Mouse (Mus musculus): ENCODE measurements around the gene Sp100.
"Not testable (repeated sequence)": the region's sequence is repeated elsewhere in the genome, so short reads cannot be mapped to it uniquely, and the experiment has no call there.

The Sp100 gene

DNA sequence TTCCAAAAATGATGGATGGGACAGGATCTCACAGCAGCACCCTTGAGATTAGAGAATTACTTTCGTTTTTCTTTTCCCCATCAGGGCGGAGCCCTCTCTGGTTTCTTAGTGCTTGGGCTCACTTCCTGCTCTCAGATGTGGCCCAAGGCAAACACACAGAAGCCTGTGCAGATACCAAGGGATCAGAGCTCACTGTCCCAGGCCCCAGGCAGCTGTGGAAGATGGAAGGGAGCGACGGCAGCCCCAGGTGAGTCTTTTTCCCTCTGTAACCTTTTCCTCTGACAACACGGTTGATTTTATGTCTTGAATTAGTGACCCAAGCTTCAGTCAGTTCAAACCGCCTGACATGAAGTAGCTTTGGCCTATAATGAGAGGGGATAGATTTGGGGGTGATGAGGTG, at the start of gene Sp100:
Sp100 (plus strand) TSS at position 108 of the 400 bp plus-strand sequence.
- not testable (repeated sequence) for DNase-seq

DNA sequence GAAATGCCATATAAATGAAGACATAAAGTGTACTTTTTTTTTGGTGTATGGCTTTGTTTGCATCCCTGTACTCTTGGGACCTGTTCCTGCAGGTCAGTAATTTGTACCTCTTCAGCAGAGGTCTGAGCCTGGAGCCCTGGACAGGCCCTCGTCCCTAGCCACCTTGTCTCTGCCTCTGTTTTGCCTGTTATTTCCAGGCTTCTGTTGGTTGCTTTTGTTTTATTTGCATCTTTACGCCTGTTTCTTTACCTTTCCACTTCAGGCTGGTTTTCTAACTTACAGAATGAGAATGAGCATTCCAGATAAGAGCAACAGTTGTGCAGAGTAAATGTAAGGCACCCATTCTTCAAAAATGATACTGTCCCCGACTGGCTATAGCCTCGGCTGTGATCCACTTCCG, 49.7 kb upstream of the Sp100 start, which contains the start of gene Sp140:
Sp140 (plus strand) TSS at position 301 of the 400 bp plus-strand sequence.
- not testable (repeated sequence) for DNase-seq

DNA sequence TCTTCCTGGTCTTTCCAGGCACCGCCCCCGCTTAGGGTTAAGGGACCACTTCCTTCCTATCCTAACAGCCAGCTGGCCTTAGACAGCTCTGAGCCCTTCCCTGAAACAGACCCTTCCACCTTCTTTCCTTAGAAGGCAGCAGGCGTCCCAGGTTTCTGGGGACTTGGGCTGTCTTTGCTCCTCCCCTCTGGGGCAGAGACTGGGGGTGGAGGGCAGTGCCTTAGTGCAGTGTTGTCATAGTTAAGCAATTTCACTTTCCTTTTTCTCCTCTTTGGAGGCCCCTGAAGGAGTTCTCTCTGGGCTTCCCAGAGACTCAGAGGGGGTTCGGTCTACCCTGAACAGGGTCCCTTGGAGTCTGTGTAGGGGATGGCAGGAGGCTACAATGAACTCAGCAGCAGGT, 49.0 kb upstream of the Sp100 start:
- DNase-seq, result not testable (repeated sequence)

DNA sequence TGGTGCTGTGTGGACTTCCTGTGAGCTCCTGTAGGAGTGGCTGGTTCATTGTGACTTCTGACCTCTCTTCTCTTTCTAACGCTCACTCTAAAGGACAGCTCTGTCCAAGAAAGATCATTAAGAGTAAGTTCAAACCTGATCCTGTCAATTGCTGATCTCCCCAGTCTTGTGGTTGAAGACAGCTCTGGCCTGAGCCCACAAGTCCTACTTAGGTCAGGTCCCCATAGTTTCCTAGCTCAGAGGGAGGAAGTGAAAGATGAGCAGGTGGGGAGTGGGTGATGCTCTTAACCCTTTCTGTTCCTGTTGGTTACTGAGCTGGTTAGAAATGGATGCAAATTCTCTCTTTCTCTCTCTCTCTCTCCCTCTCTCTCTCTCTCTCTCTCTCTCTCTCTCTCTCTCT, 45.4 kb upstream of the Sp100 start:
- DNase-seq, result not testable (repeated sequence)

DNA sequence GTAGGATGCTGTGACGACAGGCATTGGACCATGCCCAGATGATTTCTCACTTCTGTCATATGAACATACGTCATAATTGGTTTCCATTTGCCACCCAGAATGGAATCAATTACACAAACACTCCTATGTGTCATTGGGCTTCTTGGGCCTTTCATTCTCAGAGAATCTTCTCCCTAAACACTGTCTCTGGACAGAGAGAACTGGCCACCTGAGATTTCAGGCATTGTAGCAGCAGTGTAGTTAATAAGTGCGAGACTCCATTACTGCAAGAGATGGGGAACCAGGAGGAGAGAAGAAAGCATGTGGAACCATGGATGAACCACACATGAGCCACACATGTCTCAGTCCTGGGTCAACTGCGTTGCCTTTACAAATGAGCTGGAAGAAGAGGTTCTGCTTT, 41.4 kb upstream of the Sp100 start:
- DNase-seq, result not testable (repeated sequence)

DNA sequence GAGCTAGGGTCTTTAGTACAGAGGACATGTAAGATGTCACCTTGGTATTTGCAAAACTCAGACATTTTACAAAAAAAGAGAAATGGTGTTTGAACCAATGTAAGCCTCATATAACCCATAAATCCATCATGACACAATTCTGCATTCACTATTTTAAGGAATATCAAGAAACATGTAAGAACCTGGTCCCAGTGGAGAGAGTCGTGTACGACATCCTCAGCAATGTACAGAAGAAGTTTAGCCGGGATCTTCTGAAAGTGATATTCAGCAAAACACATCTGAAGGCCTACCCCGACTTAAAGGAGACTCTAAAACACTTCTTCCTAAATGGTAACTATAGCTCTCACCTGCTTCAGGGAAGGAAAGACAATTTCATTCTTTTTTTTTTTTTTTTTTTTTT, 39.2 kb upstream of the Sp100 start:
- not testable (repeated sequence) for DNase-seq

DNA sequence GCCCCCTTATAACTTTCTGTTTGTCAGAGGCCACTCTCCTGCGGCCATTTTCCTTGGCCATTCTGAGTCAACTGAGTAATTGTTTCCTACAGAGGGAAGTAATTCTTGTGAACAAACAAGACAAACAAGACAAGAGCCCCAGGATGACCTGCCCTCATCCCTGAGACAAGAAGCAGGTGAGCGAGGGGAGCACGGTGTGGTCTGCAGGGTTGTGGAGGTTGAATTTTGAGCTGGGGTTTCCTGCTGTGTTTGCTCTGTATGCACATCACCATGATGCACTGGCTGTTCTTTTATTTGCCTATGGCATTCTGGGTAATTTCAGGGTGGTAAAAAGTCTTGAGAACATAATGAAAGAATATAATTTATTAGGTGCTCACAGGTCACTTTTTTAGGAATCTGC, 34.7 kb upstream of the Sp100 start:
- not testable (repeated sequence) for DNase-seq

DNA sequence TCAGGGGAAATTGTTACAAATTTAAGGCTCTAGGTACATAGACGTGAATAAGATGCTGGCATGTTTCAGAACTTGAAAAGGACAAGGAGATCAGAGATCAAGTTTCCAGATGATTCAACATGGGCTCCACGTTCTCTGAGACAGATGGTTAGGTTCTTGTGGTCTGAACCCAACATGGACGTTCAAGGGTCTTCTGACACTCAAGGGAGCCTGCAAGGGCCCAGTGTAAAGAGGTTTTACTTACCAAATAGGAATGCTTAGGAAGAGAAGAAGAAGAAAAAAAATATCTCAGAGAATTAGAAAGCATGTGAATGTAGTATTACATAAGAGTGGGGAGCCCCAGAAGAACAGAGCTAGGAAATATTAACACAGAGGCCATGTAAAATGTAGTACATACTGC, 34.0 kb upstream of the Sp100 start:
- not testable (repeated sequence) for DNase-seq

DNA sequence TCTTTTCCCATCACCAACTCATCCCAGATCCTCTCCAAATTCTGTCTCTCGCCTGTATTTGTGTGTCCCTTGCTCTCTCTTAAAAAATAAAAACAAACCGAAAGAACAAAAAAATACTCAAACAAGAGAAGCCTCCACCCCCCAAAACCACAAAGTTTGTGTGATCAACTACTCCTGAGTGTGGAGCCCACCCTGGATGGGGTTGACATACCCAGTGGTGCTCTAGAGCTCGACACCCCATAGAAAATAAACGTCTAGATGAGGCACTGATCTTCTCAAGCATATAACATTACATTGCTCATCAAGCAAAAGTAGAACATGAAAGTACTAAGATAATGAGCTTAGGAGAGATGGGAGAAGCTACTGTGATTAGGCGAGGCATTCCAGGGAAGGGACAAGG, 32.6 kb upstream of the Sp100 start:
- DNase-seq, result not testable (repeated sequence)

DNA sequence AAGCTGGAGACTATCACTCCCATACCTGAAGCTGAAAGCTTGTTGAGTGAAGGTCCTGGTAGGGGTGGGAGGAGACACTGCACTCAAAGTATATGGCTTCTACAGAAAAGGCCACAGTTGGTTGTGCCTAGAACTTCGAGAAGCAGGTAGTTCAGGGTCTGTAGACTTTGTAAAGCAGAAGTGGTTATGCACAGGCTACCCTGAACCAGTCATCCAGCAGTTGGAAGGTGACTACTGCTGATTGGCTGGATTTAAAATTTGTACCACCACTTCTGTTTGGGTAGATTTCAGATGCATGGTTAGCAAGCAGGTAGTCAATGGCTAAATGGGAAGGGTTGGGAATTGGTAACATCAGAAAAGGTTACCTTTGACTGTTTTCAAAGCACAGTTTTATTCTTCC, 31.1 kb upstream of the Sp100 start:
- not testable (repeated sequence) for DNase-seq

DNA sequence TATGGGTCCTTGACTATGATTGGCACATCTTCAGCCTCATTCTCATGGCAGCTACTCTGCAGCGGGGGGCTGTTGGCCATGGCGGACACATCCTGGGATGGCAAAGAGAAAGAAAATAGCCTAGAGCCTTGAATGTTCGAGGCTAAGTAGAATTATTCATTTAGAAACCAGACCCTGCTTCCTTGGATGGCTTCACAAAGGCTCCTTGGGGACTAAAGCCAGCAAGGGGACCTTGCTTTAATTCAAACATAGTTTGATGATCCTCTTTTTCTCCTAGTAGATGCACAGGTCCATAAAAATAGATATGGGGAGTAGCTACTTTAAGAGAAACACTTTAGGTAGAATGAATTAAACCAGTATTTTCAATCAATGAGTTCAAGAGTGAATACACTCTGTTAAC, 12.9 kb upstream of the Sp100 start:
- not testable (repeated sequence) for DNase-seq

DNA sequence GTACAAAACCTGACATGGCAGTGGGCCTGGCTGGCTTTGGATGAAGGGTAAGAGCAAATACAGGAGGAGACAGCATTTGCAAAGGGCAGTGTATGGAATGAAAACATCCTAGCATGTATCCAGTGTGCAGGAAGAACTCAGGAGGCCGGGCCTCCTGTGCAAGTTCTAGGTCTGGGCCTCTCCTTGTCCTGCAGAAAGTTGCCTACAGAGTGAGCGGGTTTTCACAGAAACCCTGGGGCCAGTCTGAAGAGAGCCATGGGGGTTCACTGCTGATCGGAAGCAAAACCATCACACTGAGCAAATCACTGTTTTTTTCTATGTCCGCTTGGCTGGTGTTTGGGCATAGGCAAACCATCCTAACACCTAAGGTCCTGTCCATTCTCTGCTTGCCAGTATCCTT, 11.6 kb upstream of the Sp100 start:
- not testable (repeated sequence) for DNase-seq

DNA sequence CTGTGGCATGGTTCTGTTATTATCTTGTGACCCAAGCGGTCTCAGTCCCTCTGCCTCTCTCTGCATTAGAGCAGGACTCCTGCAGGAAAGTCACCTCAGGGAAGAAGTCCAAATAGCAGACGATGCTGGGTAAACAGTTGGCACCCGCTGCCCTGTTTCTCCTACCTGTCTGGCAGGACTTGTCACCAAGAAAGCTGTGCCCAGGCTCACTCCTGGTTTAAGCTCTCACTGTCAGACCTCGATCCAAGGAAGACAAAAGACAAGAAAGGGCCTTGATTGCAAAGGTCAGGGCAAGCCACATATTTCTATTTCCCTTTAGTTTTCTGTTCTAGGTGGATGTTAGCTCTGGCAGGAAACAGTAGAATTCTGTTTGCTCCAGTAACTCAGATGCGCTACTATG, 736 bp downstream of the Sp100 start:
- peak in 1 of 2 experiments; percentile 32 for DNase-seq

DNA sequence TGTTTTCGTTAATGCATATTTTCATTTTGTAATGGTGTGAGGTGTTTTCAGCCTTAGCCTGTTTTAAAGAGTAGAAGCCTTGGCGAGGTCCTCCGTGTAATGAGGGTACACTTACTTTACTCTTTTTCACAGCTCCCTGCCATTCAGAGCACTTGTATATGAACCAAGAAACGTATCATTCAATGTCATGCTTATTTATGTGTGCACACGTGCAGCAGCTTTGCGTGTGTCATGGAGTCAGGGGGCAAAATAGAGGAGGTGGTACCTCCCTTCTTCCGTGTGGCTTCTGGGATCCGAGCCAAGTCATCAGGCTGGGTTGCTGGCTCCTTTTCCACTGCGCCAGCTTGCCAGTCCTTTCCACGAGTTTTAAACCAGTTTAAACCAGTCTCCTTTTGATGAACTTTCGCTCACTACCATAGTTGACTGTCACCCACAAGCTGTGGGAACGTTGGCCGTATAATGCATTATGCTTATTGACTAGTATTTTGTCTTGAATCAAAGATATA, 2.0 kb downstream of the Sp100 start:
- DNase-seq, result peak; percentile 90 to 94

DNA sequence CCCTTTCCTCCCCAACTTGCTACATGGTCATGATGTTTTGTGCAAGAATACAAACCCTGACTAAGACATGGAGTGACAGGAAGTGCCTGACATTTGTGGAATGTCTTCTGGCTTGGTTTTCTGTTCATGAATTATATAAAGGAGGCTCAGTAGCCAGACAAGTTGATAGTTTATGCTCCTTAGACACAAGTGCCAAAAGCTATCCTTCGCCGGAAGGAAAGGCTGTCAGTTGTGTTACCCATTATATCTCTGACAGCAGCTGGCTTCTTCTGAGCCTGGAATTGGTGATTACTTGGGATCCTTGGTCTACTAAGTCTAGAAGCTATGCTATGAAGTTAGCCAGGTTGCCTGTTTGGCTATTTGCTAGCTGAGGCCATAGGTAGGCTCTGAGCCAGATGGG, 7.4 kb downstream of the Sp100 start:
- not testable (repeated sequence) for DNase-seq

DNA sequence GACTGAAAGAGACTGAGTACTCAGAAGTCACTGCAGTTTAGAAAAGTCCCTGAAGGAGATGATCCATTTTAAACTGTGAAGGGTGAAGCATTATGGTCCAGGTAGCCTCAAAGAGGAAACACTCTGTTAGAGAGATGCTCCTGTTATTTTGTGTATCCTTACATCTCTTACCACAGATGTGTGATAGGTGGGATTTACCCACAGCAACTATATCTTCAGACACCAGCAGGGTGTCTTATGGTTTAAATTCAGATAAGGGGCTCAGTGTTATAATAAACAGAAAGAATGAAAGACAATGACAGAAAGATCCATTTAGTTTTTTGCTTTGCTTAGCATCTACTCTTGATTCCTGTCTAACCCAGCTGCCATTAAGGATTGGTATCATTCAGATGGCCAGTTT, 14.5 kb downstream of the Sp100 start:
- DNase-seq, result no peak

DNA sequence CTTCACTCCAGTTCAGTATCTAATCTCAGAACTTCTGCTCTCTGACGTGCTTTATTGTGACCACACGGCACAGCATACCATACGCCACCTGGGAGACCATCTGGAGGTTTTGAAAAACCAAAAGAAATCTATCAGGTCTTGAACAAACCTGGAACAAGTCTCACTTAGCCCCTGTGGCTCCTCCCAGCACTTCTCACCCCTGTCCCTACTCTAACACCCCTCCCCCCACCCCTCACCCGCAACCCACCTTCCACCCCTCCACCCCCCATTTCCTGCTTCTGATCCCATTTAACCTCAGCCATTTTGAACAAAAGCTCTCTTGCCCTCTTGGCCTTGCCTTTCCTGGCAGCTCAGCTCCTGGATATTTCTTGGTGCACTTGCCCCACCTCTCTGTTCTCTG, 30.4 kb downstream of the Sp100 start:
- no peak for DNase-seq

DNA sequence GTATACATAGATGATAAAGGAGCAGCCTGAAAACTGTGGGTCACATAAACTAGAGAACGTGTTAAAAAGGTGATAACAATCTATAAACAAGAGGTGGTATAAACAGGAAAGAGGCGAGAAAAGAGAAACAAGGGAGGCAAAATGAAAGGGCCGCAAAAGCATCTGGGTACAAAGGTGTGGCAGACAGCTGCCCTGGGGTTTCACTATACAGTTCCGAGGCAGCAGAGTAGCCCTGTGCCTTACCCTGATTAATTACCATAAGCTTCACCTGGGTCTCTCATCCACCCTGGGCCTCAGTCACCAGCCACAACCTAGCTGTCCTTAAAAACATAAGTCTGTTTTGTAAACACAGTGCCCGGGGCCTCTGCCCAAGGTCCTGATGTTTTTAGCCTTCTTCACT, 36.9 kb downstream of the Sp100 start:
- no peak for DNase-seq

DNA sequence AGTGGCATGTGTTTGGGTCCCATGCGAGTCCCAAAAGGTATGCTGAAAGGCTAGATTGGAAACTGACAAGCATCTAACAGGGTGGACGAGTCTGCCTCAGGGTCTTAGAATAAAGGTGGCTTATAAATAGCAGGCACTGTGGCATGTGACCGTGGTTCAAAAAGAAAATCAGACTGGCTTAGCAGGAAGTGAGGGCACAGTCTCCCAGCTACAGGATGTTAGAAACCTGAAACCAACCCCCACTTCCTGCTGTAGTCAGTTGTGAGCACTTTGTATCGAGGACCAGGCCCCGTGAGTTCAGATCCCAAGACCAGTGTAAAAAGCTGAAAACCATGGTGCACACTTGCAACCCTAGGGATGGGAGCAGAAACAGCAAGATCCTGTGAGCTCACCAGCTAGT, 37.6 kb downstream of the Sp100 start:
- DNase-seq, result no peak

DNA sequence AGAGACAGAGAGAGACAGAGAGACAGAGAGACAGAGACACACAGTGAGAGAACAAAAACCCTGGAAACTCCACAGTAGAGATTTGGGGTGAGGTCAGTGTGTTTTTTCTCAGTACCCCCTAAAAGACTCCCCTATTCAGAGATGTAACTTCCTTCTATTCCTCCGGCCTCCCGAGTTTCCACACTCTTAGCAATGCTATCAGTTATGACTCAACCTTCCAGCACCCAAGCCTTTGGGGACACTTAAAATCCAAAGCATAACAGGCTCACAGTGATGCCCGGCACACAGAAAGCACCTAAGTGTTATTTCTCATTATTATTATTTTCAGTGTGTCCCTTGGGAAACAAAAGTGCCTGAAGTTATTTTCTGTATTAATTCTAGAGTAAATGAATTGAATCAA, 40.8 kb downstream of the Sp100 start:
- no peak for DNase-seq

DNA sequence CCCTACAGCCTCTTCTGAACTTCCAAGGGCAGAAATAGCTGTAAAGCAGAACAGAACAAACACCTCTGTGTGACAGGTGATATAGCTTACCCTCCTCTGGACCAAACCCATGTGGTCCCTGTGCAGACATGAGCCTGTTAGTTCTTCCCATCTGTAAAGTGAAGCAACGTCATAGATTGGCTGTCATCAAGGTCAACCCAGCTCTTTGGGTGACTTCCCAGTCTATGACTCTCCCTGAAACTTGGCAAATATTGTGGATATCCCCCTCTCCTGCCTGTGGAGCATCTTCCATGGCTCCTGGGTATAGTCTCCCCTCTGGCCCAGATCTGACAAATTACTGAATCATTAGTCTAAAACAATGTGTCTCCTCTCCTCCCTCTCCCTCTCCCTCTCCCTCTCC, 42.5 kb downstream of the Sp100 start:
- no peak for DNase-seq

DNA sequence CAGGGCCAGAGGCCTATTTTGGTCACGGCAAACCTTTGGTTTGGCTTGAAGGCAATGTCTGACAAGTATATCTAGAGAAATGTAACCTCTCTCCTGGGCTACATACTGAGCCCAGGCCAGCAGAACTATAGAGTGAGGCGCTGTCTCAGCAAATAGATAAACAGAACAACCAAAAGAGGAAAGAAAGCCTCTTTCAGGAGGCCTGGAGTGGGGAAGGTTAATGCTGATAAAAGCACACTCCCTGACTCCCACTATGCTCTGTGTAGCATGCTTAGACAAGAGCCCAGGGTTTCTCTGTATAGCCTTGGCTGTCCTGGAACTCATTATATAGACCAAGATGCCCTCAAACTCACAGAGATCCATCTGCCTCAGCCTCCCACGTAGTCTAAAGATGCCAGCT, 43.5 kb downstream of the Sp100 start:
- no peak for DNase-seq

DNA sequence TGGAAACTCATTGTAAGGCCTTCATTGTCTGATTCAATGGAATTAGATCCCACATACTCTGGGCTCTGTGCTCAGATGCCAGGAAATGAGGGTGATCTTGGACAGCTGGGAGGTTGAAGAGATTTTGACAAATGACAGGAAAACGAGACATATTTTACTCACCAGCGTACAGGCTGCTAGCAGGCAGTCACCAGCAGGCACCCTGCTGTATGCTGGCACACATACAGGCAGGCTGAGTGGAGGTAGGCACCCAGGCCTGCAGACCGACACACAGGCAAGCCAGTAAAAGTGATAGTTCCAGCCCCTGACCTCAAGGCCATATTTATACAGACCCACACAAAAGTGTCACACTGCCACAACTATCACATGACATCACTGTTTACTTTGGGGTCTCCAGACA, 45.9 kb downstream of the Sp100 start:
- DNase-seq, result peak in 1 of 2 experiments; percentile 17

DNA sequence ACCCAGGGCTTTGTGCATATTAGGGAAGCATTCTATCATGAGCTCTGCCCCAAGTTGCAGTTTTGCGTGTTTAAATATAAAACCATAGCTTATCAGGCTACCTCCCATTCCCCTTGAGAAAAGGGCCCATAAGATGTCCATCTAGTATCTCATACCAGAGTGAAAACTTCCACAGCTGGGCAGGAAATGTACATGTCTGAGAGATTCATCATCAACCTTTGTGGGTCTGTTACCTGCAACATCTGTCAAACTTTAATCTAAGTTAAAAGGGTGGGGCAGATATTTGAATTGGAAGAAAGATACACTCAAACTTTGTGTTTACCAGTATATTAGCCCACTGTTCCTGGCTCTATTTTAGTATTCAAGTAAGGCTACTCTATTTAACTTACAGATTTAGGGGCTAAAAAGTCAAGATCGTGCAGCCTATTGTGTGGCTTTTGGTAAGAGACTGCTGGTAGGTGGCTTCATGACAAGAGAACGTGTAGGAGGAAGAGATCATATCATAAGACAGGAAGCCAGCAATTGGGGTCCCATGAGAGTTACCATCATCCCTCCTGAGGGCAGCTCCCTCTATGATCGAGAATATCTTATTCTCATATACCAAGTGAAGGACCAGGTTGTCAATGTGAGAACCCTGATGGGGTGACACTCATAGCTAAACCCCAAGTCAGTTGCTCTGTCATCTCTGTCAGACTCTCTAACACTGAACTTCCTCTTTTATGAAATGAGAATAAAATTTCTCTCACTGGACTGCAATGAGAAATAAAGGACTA, 48.1 kb downstream of the Sp100 start:
- DNase-seq, result no peak

DNA sequence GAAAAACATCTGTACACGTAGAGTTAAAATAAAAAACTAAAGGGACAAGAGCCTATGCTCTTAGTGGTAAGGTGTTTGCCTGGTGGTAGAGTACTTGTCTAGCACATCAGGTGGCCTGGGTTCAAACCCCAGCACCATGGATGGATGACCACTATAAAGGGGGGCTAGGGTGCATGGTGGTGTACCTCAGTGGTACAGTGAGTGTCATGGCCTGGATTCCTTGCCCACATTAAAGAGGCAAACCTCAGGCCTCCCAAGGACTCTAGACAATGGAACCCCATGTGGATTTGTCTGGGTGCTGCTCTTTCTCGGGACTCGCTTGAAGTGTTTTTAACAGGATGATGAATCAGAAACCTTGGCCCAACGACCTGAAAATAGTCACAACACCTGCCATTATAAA, 52.7 kb downstream of the Sp100 start:
- DNase-seq, result no peak
